Mouse (Mus musculus): ENCODE measurements around the gene Arhgap23. TPM values are rescaled to one million over a fixed set of nuclear protein-coding genes. Genes with fewer than 3 reads are reported as not detected.

Gene Arhgap23
- polyA plus RNA-seq, 1 experiment, result 27.7 TPM

GRCm38 (mm10) chr11:97545808-97546560 is 130.7 kb downstream of the Arhgap23 start:
- Histone ChIP-seq H3K4me1 (ENCODE audit: control insufficient read depth, insufficient read depth, low read length) (peaks cover 16% of the 10 kb centered on the region), H3K27ac (ENCODE audit: control insufficient read depth, insufficient read depth, low read depth, low read length) (no peak overlapping the region), H3K27me3 (ENCODE audit: control insufficient read depth, insufficient read depth, low read length) (no peaks in the 10 kb centered on the region; the same call in 1 of the 2 replicates), H3K36me3 (ENCODE audit: control insufficient read depth, insufficient read depth, low read length) (no peaks in the 10 kb centered on the region), H3K4me3 (ENCODE audit: control insufficient read depth, low read depth, low read length) (peak overlapping the region; percentile 5)
- TF ChIP-seq CTCF (IDR thresholded peaks at IDR 0.05; ENCODE audit: control insufficient read depth, insufficient read depth, insufficient replicate concordance, low read depth, low read length) (no peak), POLR2A (IDR thresholded peaks at IDR 0.05; ENCODE audit: control insufficient read depth, low read depth, low read length) (no peak)

- H3K27me3 ChIP-seq (ENCODE audit: control insufficient read depth, insufficient read depth, low read length), result no peaks in the 10 kb centered on the region; the same call in 1 of the 2 replicates
- peaks cover 16% of the 10 kb centered on the region for H3K4me1 ChIP-seq (ENCODE audit: control insufficient read depth, insufficient read depth, low read length)
- no peak overlapping the region for H3K27ac ChIP-seq (ENCODE audit: control insufficient read depth, insufficient read depth, low read depth, low read length)
- no peaks in the 10 kb centered on the region for H3K36me3 ChIP-seq (ENCODE audit: control insufficient read depth, insufficient read depth, low read length)
- TF ChIP-seq CTCF (IDR thresholded peaks at IDR 0.05; ENCODE audit: control insufficient read depth, insufficient read depth, insufficient replicate concordance, low read depth, low read length), result no peak
- TF ChIP-seq POLR2A (IDR thresholded peaks at IDR 0.05; ENCODE audit: control insufficient read depth, low read depth, low read length), result no peak
- peak overlapping the region; percentile 64 for H3K4me3 ChIP-seq (ENCODE audit: control insufficient read depth, low read depth, low read length)
Measured at GRCm38 (mm10) chr11:97546804-97547411, 131.6 kb downstream of the Arhgap23 start.

- H3K27ac ChIP-seq (ENCODE audit: control insufficient read depth, insufficient read depth, low read depth, low read length), result no peak overlapping the region
- TF ChIP-seq CTCF (IDR thresholded peaks at IDR 0.05; ENCODE audit: control insufficient read depth, insufficient read depth, insufficient replicate concordance, low read depth, low read length), result no peak
- TF ChIP-seq POLR2A (IDR thresholded peaks at IDR 0.05; ENCODE audit: control insufficient read depth, low read depth, low read length), result no peak
- H3K36me3 ChIP-seq (ENCODE audit: control insufficient read depth, insufficient read depth, low read length), result no peaks in the 10 kb centered on the region
- peaks cover 16% of the 10 kb centered on the region for H3K4me1 ChIP-seq (ENCODE audit: control insufficient read depth, insufficient read depth, low read length)
- no peaks in the 10 kb centered on the region; the same call in 1 of the 2 replicates for H3K27me3 ChIP-seq (ENCODE audit: control insufficient read depth, insufficient read depth, low read length)
- no peak overlapping the region for H3K4me3 ChIP-seq (ENCODE audit: control insufficient read depth, low read depth, low read length)
Measured at GRCm38 (mm10) chr11:97547957-97548706, 132.8 kb downstream of the Arhgap23 start.

- TF ChIP-seq CTCF (IDR thresholded peaks at IDR 0.05; ENCODE audit: control insufficient read depth, insufficient read depth, insufficient replicate concordance, low read depth, low read length) (no peak), POLR2A (IDR thresholded peaks at IDR 0.05; ENCODE audit: control insufficient read depth, low read depth, low read length) (no peak)
- Histone ChIP-seq H3K27ac (ENCODE audit: control insufficient read depth, insufficient read depth, low read depth, low read length) (no peak overlapping the region), H3K27me3 (ENCODE audit: control insufficient read depth, insufficient read depth, low read length) (no peaks in the 10 kb centered on the region; the same call in 1 of the 2 replicates)
Measured at GRCm38 (mm10) chr11:97548757-97549156, 133.4 kb downstream of the Arhgap23 start.

More at GRCm38 (mm10) chr11:97548757-97549156, 133.4 kb downstream of the Arhgap23 start:
- Histone ChIP-seq H3K4me1 (ENCODE audit: control insufficient read depth, insufficient read depth, low read length) (peaks cover 16% of the 10 kb centered on the region), H3K4me3 (ENCODE audit: control insufficient read depth, low read depth, low read length) (no peak overlapping the region), H3K36me3 (ENCODE audit: control insufficient read depth, insufficient read depth, low read length) (no peaks in the 10 kb centered on the region)

Other genes with a start within 250 kb of the Arhgap23 start
- 37.5 and 40.3 TPM in 2 replicates for gene Kpnb1, start 227.7 kb upstream of the Arhgap23 start, polyA plus RNA-seq (2012; rRNA removed)
- gene Npepps, start 134.9 kb upstream of the Arhgap23 start, polyA plus RNA-seq (2012; rRNA removed), result 43.5 and 50.1 TPM in 2 replicates
- 8.7 and 9.0 TPM in 2 replicates for gene Mrpl45, start 99.8 kb upstream of the Arhgap23 start, polyA plus RNA-seq (2012; rRNA removed)
- 0.95 and 0.97 TPM in 2 replicates for gene Gpr179, start 63.5 kb upstream of the Arhgap23 start, polyA plus RNA-seq (2012; rRNA removed)
- gene Socs7, start 53.0 kb upstream of the Arhgap23 start, polyA plus RNA-seq (2012; rRNA removed), result 90.3 and 96.2 TPM in 2 replicates
- gene 4933428G20Rik, start 84.8 kb downstream of the Arhgap23 start, polyA plus RNA-seq (2012; rRNA removed), result 24.3 and 28.7 TPM in 2 replicates
- 35.5 and 47.1 TPM in 2 replicates for gene Srcin1, start 160.7 kb downstream of the Arhgap23 start, polyA plus RNA-seq (2012; rRNA removed)
- gene Epop, start 214.2 kb downstream of the Arhgap23 start, polyA plus RNA-seq (2012; rRNA removed), result 0.47 and 0.58 TPM in 2 replicates
- 7.4 and 8.2 TPM in 2 replicates for gene Mllt6, start 247.9 kb downstream of the Arhgap23 start, polyA plus RNA-seq (2012; rRNA removed)